Mouse (Mus musculus): ENCODE data around the gene Sh3d19. TPM values are rescaled to one million over a fixed set of nuclear protein-coding genes. Genes with fewer than 3 reads are reported as not detected.

Gene Sh3d19
- polyA plus RNA-seq (2015; fragmentation: Nextera tagmentation; extraction: Ambion mirVana) = 14.3 and 16.6 TPM in 2 replicates

DNA sequence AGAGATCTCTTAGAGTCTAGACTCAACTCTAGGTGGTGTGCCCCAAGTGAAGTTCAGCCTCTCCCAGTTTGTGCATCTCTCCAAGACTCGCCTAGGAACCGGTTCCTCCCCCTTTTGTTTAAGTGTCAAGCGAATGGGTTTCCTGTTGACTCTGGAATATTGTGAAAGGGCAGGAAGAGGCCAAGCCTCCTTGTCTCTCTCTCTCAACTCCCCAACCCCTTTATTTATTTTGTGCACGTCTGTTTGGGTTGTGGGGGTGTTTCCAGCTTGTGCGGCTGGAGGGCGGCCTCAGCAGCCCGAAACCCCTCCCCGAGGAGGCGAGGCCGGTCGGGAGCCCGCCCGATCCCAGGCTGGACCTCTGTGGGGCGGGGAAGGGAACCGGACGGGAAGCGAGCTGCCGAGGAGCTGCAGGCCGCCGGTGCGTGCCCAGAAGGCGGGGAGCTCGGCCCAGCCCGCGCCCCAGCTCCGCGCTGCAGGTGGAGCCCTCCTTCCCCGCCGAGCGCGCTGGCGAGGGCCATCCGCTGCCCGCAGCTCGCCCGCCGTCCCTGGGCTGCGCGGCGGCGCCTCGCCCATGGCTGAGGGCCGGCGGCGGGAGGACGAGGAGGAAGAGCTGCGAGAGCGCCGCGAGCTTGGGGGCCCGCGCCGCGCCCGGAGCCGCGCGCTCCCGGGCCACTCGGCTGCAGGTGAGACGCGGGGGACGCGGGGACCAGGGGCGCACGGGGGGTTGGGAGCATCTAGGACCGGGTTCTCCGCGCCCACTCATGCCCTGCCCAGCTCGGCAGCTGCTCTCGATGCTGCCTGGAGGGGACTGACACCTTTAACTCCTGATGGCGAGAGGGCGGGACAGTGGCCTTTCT lies at the start of gene Sh3d19:
Sh3d19 (plus strand) TSS at position 368 of the 857 bp plus-strand sequence.

DNA sequence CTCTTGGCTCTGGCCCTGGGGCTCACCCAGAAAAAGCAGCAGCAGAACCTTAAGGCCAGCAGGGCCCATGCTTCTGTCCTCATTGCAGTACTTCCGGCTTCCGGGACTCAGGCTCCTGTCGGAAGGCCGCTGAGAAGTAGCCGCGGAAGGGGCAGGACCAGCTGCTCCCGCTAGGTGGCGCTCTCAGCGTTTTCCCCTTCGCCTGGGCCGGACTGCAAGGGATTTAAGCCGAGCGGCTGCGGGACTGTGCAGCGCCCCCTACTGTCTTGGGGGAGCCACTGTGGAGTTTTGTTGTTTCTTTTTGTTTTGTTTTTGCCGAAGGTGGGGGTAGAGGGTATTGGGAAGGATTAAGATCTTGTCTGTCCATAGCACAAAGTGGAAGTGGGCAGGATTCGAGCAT lies 31.5 kb downstream of the Sh3d19 start, which contains the start of gene Prss48:
Prss48 (minus strand) TSS at position 69 of the 400 bp plus-strand sequence.

DNA sequence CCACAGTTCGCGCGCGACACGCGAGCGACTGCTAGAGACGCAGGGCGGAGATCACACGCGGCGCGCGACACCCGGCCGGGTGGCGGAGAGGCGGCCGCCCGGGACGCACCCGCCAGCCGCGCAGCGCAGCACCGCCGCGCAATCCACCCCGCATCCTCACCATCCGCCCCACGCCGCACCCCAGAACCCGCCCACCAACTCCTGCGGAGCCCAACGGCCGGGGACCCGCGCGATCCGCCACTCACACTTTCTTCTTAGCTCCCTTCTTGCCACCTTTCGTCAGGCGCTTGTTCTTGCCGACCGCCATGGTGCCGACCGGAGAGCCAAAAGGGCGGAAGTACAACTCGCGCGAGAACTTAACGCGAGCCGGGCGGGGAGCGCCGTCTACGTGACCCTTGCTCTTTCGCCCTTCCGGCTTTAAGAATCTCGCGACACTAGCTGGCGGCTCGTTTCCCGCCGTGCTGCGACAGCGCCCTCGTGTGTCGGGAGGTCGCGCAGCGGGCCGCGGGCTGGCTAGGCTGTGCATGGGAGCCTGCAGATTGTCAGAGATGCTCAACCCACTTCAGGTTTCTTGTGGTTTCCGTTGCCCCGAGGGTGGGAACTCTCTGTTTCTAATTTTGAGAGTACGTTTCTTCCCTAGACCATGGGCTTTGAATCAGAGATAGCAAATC lies 171.5 kb downstream of the Sh3d19 start, which contains the start of gene Rps3a1:
Rps3a1 (minus strand) TSS at position 440 of the 671 bp plus-strand sequence.

Other genes with a start within 250 kb of the Sh3d19 start
- gene Fam160a1, start 153.8 kb upstream of the Sh3d19 start, polyA plus RNA-seq (2015; fragmentation: Nextera tagmentation; extraction: Ambion mirVana) = 1.6 and 3.4 TPM in 2 replicates
- gene Glt28d2, start 83.6 kb upstream of the Sh3d19 start, polyA plus RNA-seq (2015; fragmentation: Nextera tagmentation; extraction: Ambion mirVana) = 1.1 and 2.3 TPM in 2 replicates
- 4.3 and 6.8 TPM in 2 replicates for gene Gm37240, start 83.6 kb upstream of the Sh3d19 start, polyA plus RNA-seq (2015; fragmentation: Nextera tagmentation; extraction: Ambion mirVana)
- gene Prss48, start 31.4 kb downstream of the Sh3d19 start, polyA plus RNA-seq (2015; fragmentation: Nextera tagmentation; extraction: Ambion mirVana) = not detected in 2 replicates
- gene Rps3a1, start 171.6 kb downstream of the Sh3d19 start, polyA plus RNA-seq (2015; fragmentation: Nextera tagmentation; extraction: Ambion mirVana) = 1,418 and 1,749 TPM in 2 replicates

Data from adrenal gland, postnatal 0 days (tissue).